Mouse (Mus musculus) small intestine, adult 2 months (tissue): ENCODE data around the gene Gpatch11. TPM values are rescaled to one million over a fixed set of nuclear protein-coding genes. Genes with fewer than 3 reads are reported as not detected.

Experiments used
- H3K27ac ChIP-seq: fragments of 200-500 bp; 2 replicates; pipeline ENCODE4 v1.5.1; 2012; ENCODE audit warnings: low read depth, low read length, control low read depth, inconsistent platforms; ENCODE audit not compliant: insufficient read depth
- H3K27me3 ChIP-seq: fragments of 200-500 bp; 2 replicates; pipeline ENCODE4 v1.6.1; 2012; ENCODE audit warnings: mild to moderate bottlenecking, moderate library complexity, low read length, inconsistent platforms; ENCODE audit not compliant: control insufficient read depth, insufficient read depth
- H3K36me3 ChIP-seq: fragments of 200-500 bp; 2 replicates; pipeline ENCODE4 v1.6.1; 2012; ENCODE audit warnings: mild to moderate bottlenecking, low read length, control low read depth, inconsistent platforms; ENCODE audit not compliant: control insufficient read depth, insufficient read depth
- H3K4me1 ChIP-seq: fragments of 200-500 bp; 2 replicates; pipeline ENCODE4 v1.6.1; 2012; ENCODE audit warnings: low read length, inconsistent platforms, mixed read lengths; ENCODE audit not compliant: control insufficient read depth, insufficient read depth, insufficient read length
- H3K4me3 ChIP-seq: fragments of 200-500 bp; 2 replicates; pipeline ENCODE4 v1.5.1; 2012; ENCODE audit warnings: low read depth, mild to moderate bottlenecking, control low read depth, inconsistent platforms, low read length, moderate library complexity
- CTCF ChIP-seq: fragments of 200-500 bp; IDR thresholded peaks from 2 replicates; pipeline ENCODE4 v1.5.1; 2012; ENCODE audit warnings: low read depth, mild to moderate bottlenecking, control low read depth, inconsistent platforms, low read length, moderate library complexity, mixed read lengths; ENCODE audit not compliant: insufficient replicate concordance, insufficient read length; ENCODE audit errors: extremely low read depth
- POLR2A ChIP-seq: fragments of 200-500 bp; IDR thresholded peaks from 2 replicates; pipeline ENCODE4 v1.6.1; 2012; ENCODE audit warnings: low read depth, mild to moderate bottlenecking, control low read depth, inconsistent platforms, low read length, moderate library complexity
- WGBS: fragments of 180-500 bp; shearing (Covaris S2); methylation state at CpG from one replicate; pipeline ENCODE4 v1.1.7; 2018; 5-methylcytosine and 5-hydroxymethylcytosine counted together
- polyA plus RNA-seq: library from polyadenylated mRNA; depleted of rRNA; stranded (reverse); fragments of >200 nt; gene quantifications from 2 replicates; pipeline ENCODE4 v1.2.3, GENCODE M21; 2012; rRNA removed

Gpatch11 gene
- polyA plus RNA-seq, 1 experiment: 6.5 TPM

GRCm38 (mm10) chr17:78895394-78895793 is 60.0 kb downstream of the Gpatch11 start:
- no peaks in the 10 kb centered on the region for H3K4me1 ChIP-seq
- WGBS: 13% methylated on average over 8 of the region's 8 CpGs
- H3K4me3 ChIP-seq: peak overlapping the region; percentile 30; the same call in 1 of the 2 replicates
- no peaks in the 10 kb centered on the region for H3K36me3 ChIP-seq
- H3K27me3 ChIP-seq: no peaks in the 10 kb centered on the region
- no peak overlapping the region for H3K27ac ChIP-seq
- peak; percentile 58; the same call in 1 of the 2 replicates for TF ChIP-seq CTCF
- TF ChIP-seq POLR2A: no peak

Other genes starting within 250 kb of the Gpatch11 start
- gene Strn, start 98.4 kb upstream of the Gpatch11 start, polyA plus RNA-seq: 2.6 and 5.6 TPM in 2 replicates
- 4.8 and 9.6 TPM in 2 replicates for gene Heatr5b, start 203 bp upstream of the Gpatch11 start, polyA plus RNA-seq
- 0.77 and 2.6 TPM in 2 replicates for gene Eif2ak2, start 47.0 kb downstream of the Gpatch11 start, polyA plus RNA-seq
- gene Sult6b1, start 71.4 kb downstream of the Gpatch11 start, polyA plus RNA-seq: not detected in 2 replicates
- 0.85 and 3.9 TPM in 2 replicates for gene Cebpzos, start 80.9 kb downstream of the Gpatch11 start, polyA plus RNA-seq
- gene Cebpz, start 101.5 kb downstream of the Gpatch11 start, polyA plus RNA-seq: 0.34 and 1.0 TPM in 2 replicates
- 1.2 and 2.5 TPM in 2 replicates for gene Ndufaf7, start 101.6 kb downstream of the Gpatch11 start, polyA plus RNA-seq
- 1.5 and 1.6 TPM in 2 replicates for gene Prkd3, start 185.2 kb downstream of the Gpatch11 start, polyA plus RNA-seq
- gene Qpct, start 216.3 kb downstream of the Gpatch11 start, polyA plus RNA-seq: 1.8 and 2.3 TPM in 2 replicates